In the genomic region with DNA sequence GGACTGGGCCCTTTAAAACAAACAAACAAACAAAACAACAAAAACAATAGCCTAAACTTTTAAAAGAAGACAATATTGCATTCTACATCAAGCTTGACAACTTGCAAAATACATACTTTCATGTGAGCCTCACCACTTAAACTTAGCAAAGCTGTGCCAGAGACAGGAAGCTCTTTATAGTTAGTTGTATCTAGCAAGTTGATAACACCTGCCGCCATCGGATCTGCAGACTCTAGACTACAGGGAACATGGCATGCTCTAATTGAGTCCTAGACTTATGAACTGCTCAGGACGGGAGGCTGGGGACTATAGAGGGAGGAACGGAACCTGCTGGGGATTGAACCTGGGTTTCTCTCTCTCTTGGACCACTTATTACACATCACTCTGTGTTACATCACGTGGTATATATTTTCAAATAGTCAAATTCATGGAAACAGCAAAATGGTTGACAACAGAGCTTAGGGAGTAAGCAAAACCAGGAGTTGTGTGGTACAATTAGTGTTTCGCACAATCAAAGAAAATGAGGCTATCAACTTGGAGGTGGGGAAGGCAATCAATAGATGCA, we compare ENCODE assay signal across 11 mouse cellular contexts. TPM values are rescaled to one million over a fixed set of nuclear protein-coding genes. Genes with fewer than 3 reads are reported as not detected.
DNase-seq lines count a peak whose midpoint lies in the region; ATAC-seq and TF ChIP-seq lines count a peak whose summit lies in the region.
"Had no signal": no experiment of that assay in that cellular context is flagged by ENCODE, and none has a peak within 500 bp of the region (broad histone marks: within the 10 kb centered on the region; RNA-seq: fewer than 3 reads in every experiment).

No protein-coding gene starts in this region.

- H3K9ac ChIP-seq in intestine, postnatal 0 days (ENCODE audit: low read depth, low read length): no peak overlapping the region
- no peak overlapping the region for H3K9ac ChIP-seq in intestine, embryonic 15.5 days
- H3K9ac ChIP-seq in neural tube, embryonic 13.5 days: no peak overlapping the region
- no peak overlapping the region for H3K9ac ChIP-seq in limb, embryonic 15.5 days

- no peak overlapping the region for H3K4me3 ChIP-seq in intestine, postnatal 0 days (ENCODE audit: low read depth, low read length)
- no peak overlapping the region for H3K4me3 ChIP-seq in intestine, embryonic 15.5 days (replicated peaks)
- no peak overlapping the region for H3K4me3 ChIP-seq in neural tube, embryonic 13.5 days
- H3K4me3 ChIP-seq in limb, embryonic 15.5 days: no peak overlapping the region

- H3K27me3 ChIP-seq in intestine, postnatal 0 days (replicated peaks; ENCODE audit: control insufficient read depth, insufficient read depth, low read length): no peaks in the 10 kb centered on the region
- no peaks in the 10 kb centered on the region for H3K27me3 ChIP-seq in intestine, embryonic 15.5 days (replicated peaks)
- no peaks in the 10 kb centered on the region for H3K27me3 ChIP-seq in neural tube, embryonic 13.5 days
- H3K27me3 ChIP-seq in limb, embryonic 15.5 days: no peaks in the 10 kb centered on the region

- H3K36me3 ChIP-seq in intestine, postnatal 0 days (ENCODE audit: control insufficient read depth, insufficient read depth): no peaks in the 10 kb centered on the region
- no peaks in the 10 kb centered on the region for H3K36me3 ChIP-seq in intestine, embryonic 15.5 days
- peaks cover 14% of the 10 kb centered on the region for H3K36me3 ChIP-seq in neural tube, embryonic 13.5 days
- H3K36me3 ChIP-seq in limb, embryonic 15.5 days: no peaks in the 10 kb centered on the region; the same call in 1 of the 2 replicates
- H3K36me3 ChIP-seq: forebrain, embryonic 10.5 days had no signal

- H3K9me3 ChIP-seq in intestine, postnatal 0 days (ENCODE audit: control insufficient read depth): no peaks in the 10 kb centered on the region
- H3K9me3 ChIP-seq in intestine, embryonic 15.5 days: no peaks in the 10 kb centered on the region
- H3K9me3 ChIP-seq in neural tube, embryonic 13.5 days: no peaks in the 10 kb centered on the region
- no peaks in the 10 kb centered on the region for H3K9me3 ChIP-seq in limb, embryonic 15.5 days
- H3K9me3 ChIP-seq: forebrain, embryonic 10.5 days; G1E had no signal

- WGBS in intestine, postnatal 0 days: 57% methylated on average over 6 of the region's 6 CpGs
- 71% methylated on average over 6 of the region's 6 CpGs for WGBS in intestine, embryonic 15.5 days
- 78% methylated on average over 6 of the region's 6 CpGs for WGBS in neural tube, embryonic 13.5 days
- 64% methylated on average over 6 of the region's 6 CpGs for WGBS in limb, embryonic 15.5 days

- ATAC-seq in intestine, postnatal 0 days: no peak
- no peak for ATAC-seq in intestine, embryonic 15.5 days
- no peak for ATAC-seq in neural tube, embryonic 13.5 days (ENCODE audit: low read depth)
- ATAC-seq in limb, embryonic 15.5 days (ENCODE audit: insufficient number of reproducible peaks, low FRiP score, low TSS enrichment, low read depth): no peak

- peak overlapping the region; percentile 79 for H3K27ac ChIP-seq in intestine, postnatal 0 days (ENCODE audit: low read depth, low read length)
- H3K27ac ChIP-seq in intestine, embryonic 15.5 days: no peak overlapping the region
- 0 out of 2 replicates have a peak overlapping the region, but pooled peaks have one; percentile 67 for H3K27ac ChIP-seq in neural tube, embryonic 13.5 days (replicated peaks)
- H3K27ac ChIP-seq in limb, embryonic 15.5 days: peak overlapping the region; percentile 72
- H3K27ac ChIP-seq: forebrain, embryonic 10.5 days had no signal

- H3K4me2 ChIP-seq in intestine, postnatal 0 days (replicated peaks; ENCODE audit: low read depth): peak overlapping the region; percentile 65; the same call in 1 of the 2 replicates
- no peak overlapping the region for H3K4me2 ChIP-seq in intestine, embryonic 15.5 days (replicated peaks)
- H3K4me2 ChIP-seq in neural tube, embryonic 13.5 days: no peak overlapping the region
- H3K4me2 ChIP-seq in limb, embryonic 15.5 days: no peak overlapping the region

- H3K4me1 ChIP-seq in intestine, postnatal 0 days (replicated peaks; ENCODE audit: control insufficient read depth, insufficient read depth, low read length): peaks cover 32% of the 10 kb centered on the region
- H3K4me1 ChIP-seq in intestine, embryonic 15.5 days (replicated peaks): peaks cover 44% of the 10 kb centered on the region; the same call in 1 of the 2 replicates
- H3K4me1 ChIP-seq in neural tube, embryonic 13.5 days (replicated peaks): peaks cover 42% of the 10 kb centered on the region
- H3K4me1 ChIP-seq in limb, embryonic 15.5 days: peaks cover 60% of the 10 kb centered on the region

- DNase-seq in neural tube, embryonic 10.5 days (ENCODE audit: extremely low spot score, low spot score): no peak
- peak; percentile 23 for DNase-seq in thymus, postnatal 25 days
- DNase-seq in left cerebral cortex, adult 11 months (ENCODE audit: low spot score): no peak
- no peak for DNase-seq in frontal cortex, postnatal 14 days (ENCODE audit: low spot score in 2 of 2)
- DNase-seq: lung, postnatal 4 days had no signal

- no peak for TF ChIP-seq CTCF in intestine, postnatal 0 days (IDR thresholded peaks at IDR 0.05; ENCODE audit: low read depth)

RNA-seq across cellular contexts. Expression of gene Sgms1, which starts 44.3 kb away (rescaled TPM):
- polyA plus RNA-seq in intestine, postnatal 0 days (2015; fragmentation: Nextera tagmentation; extraction: Ambion mirVana): 18.6 and 23.6 TPM in 2 replicates
- polyA plus RNA-seq in intestine, embryonic 15.5 days (2015; fragmentation: Nextera tagmentation; extraction: Ambion mirVana): 35.3 and 37.1 TPM in 2 replicates
- polyA plus RNA-seq in neural tube, embryonic 13.5 days (2015; fragmentation: Nextera tagmentation; extraction: Ambion mirVana): 18.7 TPM in 2 replicates
- 45.6 and 49.8 TPM in 2 replicates for polyA plus RNA-seq in limb, embryonic 15.5 days (2015; fragmentation: Nextera tagmentation; extraction: Ambion mirVana)
